Mouse (Mus musculus): Measurements from ENCODE around the gene Vegfd.

The Vegfd gene

DNA sequence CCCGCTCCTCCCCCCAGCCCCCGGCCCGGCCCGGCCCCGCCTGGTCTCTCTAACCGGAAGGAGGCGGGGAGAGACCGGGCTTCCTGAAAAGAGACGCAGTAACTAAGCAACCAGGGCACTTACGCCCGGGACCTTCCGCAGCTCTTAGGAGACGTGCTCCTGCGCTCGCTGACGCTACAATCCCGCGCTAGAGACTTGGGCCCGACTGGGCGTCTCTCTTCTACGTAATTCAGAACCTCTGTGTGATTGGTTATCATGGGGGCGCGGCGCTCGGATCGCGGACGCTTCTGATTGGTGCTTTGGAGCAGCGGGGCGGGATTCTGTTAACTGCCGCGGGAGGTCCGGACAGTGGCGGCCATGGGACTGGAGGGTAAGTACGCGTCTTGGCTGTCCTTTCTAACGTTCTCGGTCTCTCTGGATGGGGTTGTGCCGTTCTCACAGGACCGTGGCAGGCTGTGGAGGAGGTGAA, 46.3 kb downstream of the Vegfd start, which contains the start of gene Piga:
TSS of gene Piga (plus strand) at position 317 of the 469 bp plus-strand sequence.
- peak; percentile 93 for DNase-seq (ENCODE audit: extremely low read depth, insufficient read length, low spot score)

DNA sequence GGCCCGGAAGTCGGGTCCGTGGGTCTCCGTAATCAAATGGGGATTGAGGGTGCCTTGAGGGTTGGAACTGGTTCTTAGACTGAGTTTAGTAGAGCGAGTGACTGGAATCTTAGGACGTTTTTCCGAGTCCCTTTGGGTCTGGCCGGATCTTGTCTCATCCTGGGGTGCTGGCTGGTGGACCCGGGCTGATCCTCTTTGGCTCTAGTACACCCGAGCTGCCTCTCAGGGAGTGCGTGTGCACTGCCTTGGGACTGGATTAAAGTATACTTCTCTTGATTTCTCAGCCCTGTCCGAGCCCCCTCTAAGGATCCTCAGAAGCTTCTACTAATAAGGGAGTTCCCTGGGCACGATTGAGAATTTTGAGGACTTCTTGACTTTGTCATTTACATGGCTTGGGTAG, 46.8 kb downstream of the Vegfd start:
- DNase-seq (ENCODE audit: extremely low read depth, insufficient read length, low spot score), result no peak

DNA sequence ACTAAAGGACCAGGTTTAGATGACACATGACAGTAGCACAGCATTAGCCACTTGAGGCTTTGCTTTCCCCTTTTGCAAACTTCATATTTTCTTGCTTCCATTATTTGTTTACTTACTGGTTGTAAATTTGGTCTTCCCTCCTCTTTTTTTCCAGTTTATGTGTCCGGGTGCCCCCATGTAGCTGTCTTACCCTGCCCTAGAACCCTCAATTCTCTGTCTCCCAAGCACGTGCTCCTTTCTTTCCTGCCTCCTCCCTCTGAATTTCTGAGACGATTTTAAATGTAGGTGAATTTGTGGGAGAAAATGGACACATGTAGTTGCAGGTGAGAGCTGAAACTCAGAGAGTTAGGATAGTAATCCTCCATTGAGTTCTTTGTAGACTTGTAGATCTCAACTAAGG, 47.3 kb downstream of the Vegfd start:
- no peak for DNase-seq (ENCODE audit: extremely low read depth, insufficient read length, low spot score)

DNA sequence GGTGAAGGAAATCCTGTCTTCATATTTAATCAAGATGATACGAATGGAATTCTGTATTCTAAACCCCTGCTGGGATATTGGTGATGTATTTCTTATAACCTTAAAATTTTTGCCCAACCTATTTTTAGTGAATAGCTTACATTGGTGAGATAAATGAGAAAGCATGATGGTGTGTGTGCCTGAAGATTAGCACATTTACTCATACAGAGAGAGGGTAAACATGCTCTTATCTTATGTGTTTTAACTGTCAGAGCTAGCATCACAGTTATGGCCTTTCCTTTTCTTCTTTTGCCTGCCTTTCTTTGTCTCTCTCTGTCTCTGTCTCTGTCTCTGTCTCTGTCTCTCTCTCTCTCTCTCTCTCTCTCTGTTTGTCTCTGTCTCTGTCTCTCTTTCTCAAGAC, 51.6 kb downstream of the Vegfd start:
- no peak for DNase-seq (ENCODE audit: extremely low read depth, insufficient read length, low spot score)

DNA sequence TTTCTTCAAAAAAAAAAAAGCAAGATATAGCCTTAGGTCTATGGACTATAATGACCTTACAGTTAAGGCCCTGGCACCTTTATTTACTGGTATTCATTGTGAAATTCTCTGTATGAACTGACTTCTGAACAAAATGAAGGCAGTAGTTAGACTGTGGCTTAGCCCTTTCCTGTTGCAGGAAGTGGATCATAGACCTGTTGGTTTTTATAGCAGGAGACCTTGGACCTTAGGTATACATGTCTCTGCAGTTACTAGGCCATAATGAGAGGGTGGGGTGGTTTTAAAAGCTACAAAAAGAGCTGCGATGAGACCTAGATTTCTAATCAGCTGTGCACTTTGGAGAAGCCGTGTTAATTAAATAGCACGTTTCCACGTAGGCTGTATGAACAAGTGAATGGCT, 54.1 kb downstream of the Vegfd start:
- DNase-seq (ENCODE audit: extremely low read depth, insufficient read length, low spot score), result no peak

GRCm38 (mm10) chrX:164428224-164428623, 55.0 kb downstream of the Vegfd start:
- no peak for DNase-seq (ENCODE audit: extremely low read depth, insufficient read length, low spot score)

DNA sequence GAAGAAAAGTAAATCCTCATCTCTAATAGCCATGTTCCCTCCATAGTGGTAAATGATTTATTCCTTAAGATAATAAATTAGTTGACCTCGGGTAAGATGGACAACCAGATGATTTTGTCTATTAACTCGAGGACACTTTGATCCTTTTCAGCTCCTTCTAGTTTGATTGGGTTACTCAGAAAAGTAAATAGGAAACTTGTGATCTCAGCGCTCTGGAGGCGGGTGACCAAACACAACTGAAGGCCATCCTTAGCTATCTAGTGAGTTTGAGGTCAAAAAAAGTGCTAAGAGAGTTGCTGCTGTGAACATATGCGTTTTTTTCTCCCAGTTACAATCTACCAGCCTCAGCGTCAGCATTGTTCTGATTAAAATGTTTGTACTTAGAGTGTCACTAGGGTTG, 57.4 kb downstream of the Vegfd start:
- no peak for DNase-seq (ENCODE audit: extremely low read depth, insufficient read length, low spot score)

DNA sequence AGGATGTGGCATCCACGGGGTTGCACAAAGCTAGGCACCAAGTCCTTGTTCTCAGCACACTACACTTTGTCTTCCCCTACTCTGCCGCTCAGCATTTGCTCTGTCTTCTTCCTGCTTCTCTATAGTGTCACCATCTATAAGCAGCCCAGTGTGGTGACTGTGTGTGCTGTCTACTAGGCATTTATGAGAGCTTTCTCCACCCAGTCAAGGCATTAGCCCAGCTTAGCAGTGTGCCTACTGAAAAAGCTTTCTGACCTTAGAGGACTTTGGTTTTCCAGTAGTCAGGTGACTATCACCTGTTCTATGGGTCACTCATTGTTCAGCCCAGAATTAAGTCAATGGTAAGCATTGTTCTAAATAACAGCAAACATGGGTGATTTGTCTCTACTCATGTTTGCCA, 58.0 kb downstream of the Vegfd start:
- DNase-seq (ENCODE audit: extremely low read depth, insufficient read length, low spot score), result no peak

DNA sequence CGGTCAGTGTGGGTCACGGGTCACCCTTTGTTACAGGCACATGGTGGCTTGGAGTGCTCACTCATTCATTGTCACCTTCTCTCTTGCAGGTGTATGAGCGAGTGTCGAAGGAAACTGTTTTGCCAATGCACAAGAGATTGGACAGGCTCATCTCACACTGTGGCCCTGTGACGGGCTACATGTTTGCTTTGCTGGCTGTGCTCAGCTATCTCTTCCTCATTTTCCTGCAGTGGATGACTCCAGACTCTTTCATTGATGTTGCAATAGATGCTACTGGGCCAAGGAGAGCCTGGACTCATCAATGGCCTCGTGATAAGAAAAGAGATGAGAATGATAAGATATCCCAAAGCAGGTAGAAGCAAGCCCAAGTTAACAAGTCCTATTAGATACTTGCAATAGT, 58.4 kb downstream of the Vegfd start:
- no peak for DNase-seq (ENCODE audit: extremely low read depth, insufficient read length, low spot score)

- no peak for DNase-seq (ENCODE audit: extremely low read depth, insufficient read length, low spot score)
Measured at GRCm38 (mm10) chrX:164432682-164433081, 59.5 kb downstream of the Vegfd start.

DNA sequence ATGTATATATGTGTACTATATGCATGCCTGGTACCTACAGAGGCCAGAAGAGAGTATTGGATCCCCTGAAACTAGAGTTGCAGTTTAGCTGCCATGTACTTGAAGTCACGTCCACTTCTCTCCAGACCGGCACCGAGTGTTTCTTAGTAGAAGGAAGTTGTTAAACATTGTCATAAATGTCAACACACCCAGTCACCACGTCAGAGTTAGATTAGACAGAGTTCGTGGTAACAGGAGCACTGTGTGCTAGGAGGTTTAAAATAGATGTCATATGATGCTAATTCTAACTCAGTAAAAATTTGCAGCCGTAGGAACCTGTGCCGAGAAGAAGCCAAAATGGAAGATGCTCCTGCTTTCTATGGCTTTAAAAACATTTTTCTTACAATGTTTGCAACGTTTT, 63.5 kb downstream of the Vegfd start, which contains the start of gene Asb11:
TSS of gene Asb11 (plus strand) at position 286 of the 400 bp plus-strand sequence.
- DNase-seq (ENCODE audit: extremely low read depth, insufficient read length, low spot score), result no peak

DNA sequence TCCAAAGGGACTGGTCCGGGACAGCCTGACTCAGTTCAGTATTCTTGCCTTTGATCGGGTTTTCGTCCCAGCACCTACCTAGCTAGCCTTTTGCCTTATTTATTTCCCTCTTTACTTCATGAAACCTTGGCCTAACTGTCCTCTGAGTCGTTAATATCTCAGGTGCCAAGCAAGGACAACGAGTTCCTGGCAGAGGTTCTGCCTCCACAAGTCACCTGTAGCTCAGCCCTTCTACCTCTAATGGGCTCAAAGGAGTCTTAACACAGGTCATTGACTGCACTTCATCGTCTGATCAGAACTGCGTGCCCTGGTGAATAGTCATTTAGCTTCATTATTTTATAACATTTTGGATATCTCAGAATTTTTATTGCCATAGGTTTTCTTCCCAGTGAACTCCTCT, 66.3 kb downstream of the Vegfd start:
- no peak for DNase-seq (ENCODE audit: extremely low read depth, insufficient read length, low spot score)

GRCm38 (mm10) chrX:164440140-164440539, 67.0 kb downstream of the Vegfd start:
- no peak for DNase-seq (ENCODE audit: extremely low read depth, insufficient read length, low spot score)

DNA sequence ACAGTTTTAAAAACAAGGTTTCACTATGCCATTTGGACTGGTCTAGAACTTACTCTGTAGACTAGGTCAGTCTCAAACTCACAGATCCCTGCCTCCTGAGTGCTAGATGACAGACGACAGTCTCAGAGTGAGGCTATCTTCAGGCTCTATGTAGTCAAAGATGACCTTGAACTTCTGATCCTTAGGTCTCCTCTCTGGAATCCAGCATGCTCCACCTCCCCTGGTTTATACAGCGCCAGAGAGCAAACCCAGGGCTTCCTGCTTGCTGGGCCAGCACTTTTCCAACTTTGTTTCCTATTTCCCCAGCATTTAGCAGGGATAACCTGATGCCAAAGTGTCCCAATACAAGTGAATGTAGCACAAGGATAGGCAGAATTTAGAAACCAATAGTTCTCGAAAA, 67.5 kb downstream of the Vegfd start:
- no peak for DNase-seq (ENCODE audit: extremely low read depth, insufficient read length, low spot score)

- DNase-seq (ENCODE audit: extremely low read depth, insufficient read length, low spot score), result no peak
Measured at GRCm38 (mm10) chrX:164441306-164441705, 68.1 kb downstream of the Vegfd start.

- no peak for DNase-seq (ENCODE audit: extremely low read depth, insufficient read length, low spot score)
Measured at GRCm38 (mm10) chrX:164445601-164446000, 72.4 kb downstream of the Vegfd start.

GRCm38 (mm10) chrX:164446106-164446551, 73.0 kb downstream of the Vegfd start:
- DNase-seq (ENCODE audit: extremely low read depth, insufficient read length, low spot score), result no peak

DNA sequence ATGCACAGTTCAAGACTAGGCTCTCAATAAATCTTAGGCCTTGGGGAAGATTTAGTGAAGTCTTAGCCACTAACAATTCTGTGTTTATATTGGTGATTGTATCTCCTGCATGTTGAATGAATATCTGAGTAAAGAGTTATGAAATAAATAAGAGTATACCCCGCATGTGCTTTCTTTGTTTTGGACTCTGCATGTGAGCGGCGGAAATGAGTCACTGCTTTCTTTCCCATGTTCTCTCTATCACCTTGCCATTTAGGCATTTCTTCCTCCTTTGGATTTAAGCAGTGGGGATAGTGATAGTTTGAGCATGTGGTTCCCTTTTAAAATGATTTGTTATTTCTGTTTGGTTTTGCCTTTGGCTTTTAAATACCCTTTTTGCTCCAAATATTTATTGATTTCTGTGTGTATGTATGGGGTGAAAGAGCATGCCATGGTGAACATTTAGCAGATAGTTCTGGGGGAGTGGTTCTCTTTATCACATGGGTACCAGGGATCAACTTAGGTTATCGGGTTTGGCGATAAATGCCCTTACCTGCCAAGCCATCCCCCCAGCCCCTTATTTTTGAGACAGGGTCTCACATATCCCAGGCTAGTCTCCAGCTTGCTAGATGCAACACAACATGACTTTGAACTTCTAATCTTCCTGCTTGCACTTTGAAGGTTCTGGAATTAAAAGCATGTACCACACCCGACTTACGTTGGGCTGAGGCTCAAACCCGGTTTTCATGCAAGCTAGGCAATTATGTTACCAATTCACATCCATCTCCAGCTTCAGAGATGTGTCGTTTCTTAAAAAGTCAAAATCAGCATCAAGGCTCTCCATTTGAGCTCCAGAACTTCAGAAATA, 73.9 kb downstream of the Vegfd start:
- no peak for DNase-seq (ENCODE audit: extremely low read depth, insufficient read length, low spot score)

DNA sequence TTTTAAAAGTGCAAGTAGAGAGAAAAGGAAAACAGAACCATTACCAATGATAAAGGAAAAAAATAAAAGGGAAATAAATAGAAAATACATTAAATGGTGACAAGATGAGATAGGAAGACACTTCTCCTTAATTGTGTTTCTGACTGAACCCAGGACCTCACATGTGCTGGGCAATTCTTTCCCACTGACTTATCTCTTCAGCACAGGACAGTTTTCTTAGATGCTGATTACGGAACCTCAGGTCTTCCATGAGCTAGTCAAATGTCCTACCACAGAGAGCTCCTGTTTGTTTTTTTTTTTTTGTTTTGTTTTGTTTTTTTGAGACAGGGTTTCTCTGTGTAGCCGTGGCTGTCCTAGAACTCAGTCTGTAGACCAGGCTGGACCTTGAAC, 74.5 kb downstream of the Vegfd start:
- DNase-seq (ENCODE audit: extremely low read depth, insufficient read length, low spot score), result no peak

GRCm38 (mm10) chrX:164449201-164449600, 76.0 kb downstream of the Vegfd start:
- DNase-seq (ENCODE audit: extremely low read depth, insufficient read length, low spot score), result no peak
